Mouse (Mus musculus): ENCODE results near the gene Ap1m2.

DNA sequence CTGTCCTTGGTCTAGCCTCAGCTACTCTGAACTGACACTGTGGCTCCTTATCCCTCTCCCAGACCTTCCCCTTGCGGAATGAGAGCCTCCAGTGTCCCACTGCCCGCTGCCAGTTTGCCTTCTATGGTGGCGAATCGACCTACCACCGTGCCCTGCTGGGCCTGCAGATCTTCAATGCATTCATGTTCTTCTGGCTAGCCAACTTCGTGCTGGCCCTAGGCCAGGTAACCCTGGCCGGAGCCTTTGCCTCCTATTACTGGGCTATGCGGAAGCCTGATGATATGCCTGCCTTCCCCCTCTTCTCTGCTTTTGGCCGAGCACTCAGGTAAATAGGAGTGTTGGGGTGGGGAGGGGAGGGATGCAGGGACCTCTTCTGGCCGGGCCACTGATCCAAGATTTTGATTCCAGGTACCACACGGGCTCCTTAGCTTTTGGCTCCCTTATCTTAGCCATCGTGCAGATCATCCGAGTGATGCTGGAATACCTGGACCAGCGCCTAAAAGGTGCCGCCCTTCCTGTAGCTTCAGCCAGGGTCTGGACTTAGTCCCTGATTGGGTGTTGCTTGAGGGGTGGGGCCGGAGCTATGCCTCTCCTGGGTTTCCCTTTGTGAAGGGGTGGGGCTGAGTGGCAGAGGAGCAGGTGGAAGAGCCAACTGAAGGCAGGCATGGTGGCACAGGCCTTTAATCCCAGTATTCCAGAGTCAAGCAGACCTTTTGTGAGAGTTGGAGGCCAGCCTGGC, 34.7 kb upstream of the Ap1m2 start:
- TF ChIP-seq CTCF (IDR thresholded peaks at IDR 0.05; ENCODE audit: extremely low read depth, insufficient read depth, low read length) (no peak), POLR2A (IDR thresholded peaks at IDR 0.05; ENCODE audit: extremely low read depth, insufficient read depth, low read length) (no peak)
